Mouse (Mus musculus): Measurements from ENCODE around the gene Tinagl1. TPM values are rescaled to one million over a fixed set of nuclear protein-coding genes. Genes with fewer than 3 reads are reported as not detected.

Gene Tinagl1
- 10.0 and 12.5 TPM in 2 replicates for polyA plus RNA-seq (2015; fragmentation: Nextera tagmentation; extraction: Ambion mirVana)

DNA sequence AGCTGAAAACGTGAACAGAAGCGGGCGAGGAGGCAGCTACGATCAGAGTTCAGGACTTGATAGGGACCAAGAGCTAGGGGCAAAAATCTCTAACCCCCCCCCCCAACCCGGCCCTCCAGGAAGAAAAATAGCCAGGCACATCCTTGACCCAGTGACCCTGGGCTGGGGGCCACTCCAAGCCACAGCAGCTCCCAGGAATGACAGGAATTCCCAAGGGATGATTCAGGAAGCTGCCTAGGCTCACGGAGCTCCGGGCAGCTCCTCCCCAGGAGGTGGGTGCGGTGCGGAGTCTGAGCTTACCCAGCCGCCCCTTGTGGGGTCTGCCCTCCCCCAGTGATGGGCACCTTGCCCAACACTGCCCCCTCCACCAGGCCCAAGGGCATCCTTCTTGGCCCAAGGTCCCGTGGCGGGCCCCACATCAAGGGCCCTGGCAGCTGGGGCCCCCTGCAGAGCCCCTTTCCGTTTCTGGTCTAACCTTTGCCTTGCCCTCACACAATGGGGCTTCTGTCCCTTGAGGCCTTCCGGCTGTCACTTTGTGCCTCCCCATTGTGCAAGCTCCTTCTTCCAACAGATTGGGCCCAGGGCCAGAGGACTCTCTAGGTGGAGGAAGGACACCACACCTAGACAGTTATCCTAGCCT lies at the start of gene Tinagl1:
Gene Tinagl1 (minus strand): TSS at position 51 of the 640 bp plus-strand sequence.
- Histone ChIP-seq H3K4me1 (ENCODE audit: control insufficient read depth, insufficient read depth, low read depth, low read length) (peaks cover 11% of the 10 kb centered on the region), H3K4me3 (ENCODE audit: low read length) (peak within 1 kb of the TSS; percentile 11; the same call in 1 of the 2 replicates), H3K9ac (ENCODE audit: low read depth, low read length) (no peak within 1 kb of the TSS), H3K9me3 (ENCODE audit: control insufficient read depth, low read length) (no peaks in the 10 kb centered on the region), H3K4me2 (ENCODE audit: low read length) (peak within 1 kb of the TSS; percentile 49), H3K36me3 (ENCODE audit: control insufficient read depth, insufficient read depth, low read length) (no peaks in the 10 kb centered on the region), H3K27ac (ENCODE audit: low read depth, low read length) (no peak within 1 kb of the TSS), H3K27me3 (replicated peaks; ENCODE audit: control insufficient read depth, insufficient read depth, low read length) (peaks cover 14% of the 10 kb centered on the region)
- WGBS: 0% methylated on average over 11 of the region's 14 CpGs
- ATAC-seq: no peak

DNA sequence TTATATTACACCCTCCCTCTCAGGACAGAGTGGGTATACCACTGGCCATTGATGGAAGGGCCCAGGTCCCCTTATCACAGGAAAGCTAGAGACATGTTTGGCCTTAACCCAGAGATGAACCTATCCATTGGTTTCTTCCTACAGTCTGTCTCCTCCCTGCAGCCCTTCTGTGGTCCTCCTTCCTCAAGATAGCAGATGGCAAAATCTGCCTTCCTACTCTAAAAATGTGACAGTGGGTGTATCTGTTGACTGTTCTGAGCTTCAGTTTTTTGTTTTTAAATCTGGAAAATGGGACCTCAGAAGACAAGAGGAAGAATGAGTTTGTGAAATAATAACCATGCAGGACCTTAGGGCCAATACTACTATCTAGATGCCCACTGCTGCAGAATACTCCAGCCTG lies 49.1 kb upstream of the Tinagl1 start:
- no peak overlapping the region for H3K27ac ChIP-seq (ENCODE audit: low read depth, low read length)
- H3K36me3 ChIP-seq (ENCODE audit: control insufficient read depth, insufficient read depth, low read length): no peaks in the 10 kb centered on the region
- H3K9ac ChIP-seq (ENCODE audit: low read depth, low read length): no peak overlapping the region
- H3K4me3 ChIP-seq (ENCODE audit: low read length): no peak overlapping the region
- no peak overlapping the region for H3K4me2 ChIP-seq (ENCODE audit: low read length)
- no peak for ATAC-seq
- H3K4me1 ChIP-seq (ENCODE audit: control insufficient read depth, insufficient read depth, low read depth, low read length): no peaks in the 10 kb centered on the region
- no peaks in the 10 kb centered on the region for H3K27me3 ChIP-seq (replicated peaks; ENCODE audit: control insufficient read depth, insufficient read depth, low read length)
- no peaks in the 10 kb centered on the region for H3K9me3 ChIP-seq (ENCODE audit: control insufficient read depth, low read length)

DNA sequence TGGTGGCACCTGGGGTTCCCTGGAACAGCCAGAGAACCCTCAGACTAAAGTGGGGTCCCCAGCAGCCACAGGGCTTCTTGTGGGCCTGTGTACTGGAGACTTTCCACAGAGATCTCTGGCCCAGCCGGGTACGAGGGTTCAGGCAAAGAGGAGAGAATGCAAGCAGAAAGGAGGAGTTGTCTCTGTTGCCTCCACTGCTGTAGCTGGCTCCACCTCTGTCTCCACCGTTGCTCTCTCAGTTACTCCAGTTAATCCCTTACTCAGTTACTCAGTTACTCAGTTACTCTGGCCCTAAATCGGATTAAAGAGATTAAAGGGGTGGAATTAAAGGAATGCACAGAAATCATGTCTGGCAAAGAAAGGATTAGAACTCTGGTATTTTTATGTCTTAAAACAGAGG lies 47.3 kb upstream of the Tinagl1 start, which contains the start of gene Gm853:
Gene Gm853 (minus strand): TSS at position 223 of the 400 bp plus-strand sequence.
- Histone ChIP-seq H3K4me3 (ENCODE audit: low read length) (no peak within 1 kb of the TSS), H3K36me3 (ENCODE audit: control insufficient read depth, insufficient read depth, low read length) (no peaks in the 10 kb centered on the region), H3K27me3 (replicated peaks; ENCODE audit: control insufficient read depth, insufficient read depth, low read length) (no peaks in the 10 kb centered on the region), H3K9me3 (ENCODE audit: control insufficient read depth, low read length) (no peaks in the 10 kb centered on the region), H3K9ac (ENCODE audit: low read depth, low read length) (no peak within 1 kb of the TSS), H3K27ac (ENCODE audit: low read depth, low read length) (no peak within 1 kb of the TSS), H3K4me1 (ENCODE audit: control insufficient read depth, insufficient read depth, low read depth, low read length) (no peaks in the 10 kb centered on the region), H3K4me2 (ENCODE audit: low read length) (no peak within 1 kb of the TSS)
- WGBS: 65% methylated on average over 4 of the region's 4 CpGs
- ATAC-seq: no peak

DNA sequence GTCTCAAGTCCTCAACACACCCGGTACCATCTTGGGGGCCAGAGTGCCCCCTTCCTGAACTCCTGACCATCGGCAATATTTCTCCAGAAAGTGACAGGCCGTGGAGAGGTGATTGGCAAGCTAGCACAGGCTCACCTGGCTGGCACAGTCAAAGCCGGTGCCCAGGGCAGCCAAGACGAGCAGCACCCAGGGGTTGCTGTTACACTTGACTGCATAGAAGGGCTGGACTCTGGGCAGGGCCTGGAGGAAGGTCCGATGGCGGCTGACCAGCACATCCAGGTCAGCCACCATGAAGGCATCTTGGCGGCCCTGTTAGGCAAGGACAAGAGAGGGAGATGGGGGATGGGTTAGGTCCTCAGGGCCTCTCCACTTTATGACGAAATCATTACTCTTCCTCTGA lies 45.3 kb upstream of the Tinagl1 start:
- ATAC-seq: no peak
- H3K4me3 ChIP-seq (ENCODE audit: low read length): no peak overlapping the region
- no peaks in the 10 kb centered on the region for H3K9me3 ChIP-seq (ENCODE audit: control insufficient read depth, low read length)
- H3K4me2 ChIP-seq (ENCODE audit: low read length): no peak overlapping the region
- H3K27me3 ChIP-seq (replicated peaks; ENCODE audit: control insufficient read depth, insufficient read depth, low read length): no peaks in the 10 kb centered on the region
- 86% methylated on average over 9 of the region's 9 CpGs for WGBS
- H3K9ac ChIP-seq (ENCODE audit: low read depth, low read length): no peak overlapping the region
- H3K27ac ChIP-seq (ENCODE audit: low read depth, low read length): no peak overlapping the region
- no peaks in the 10 kb centered on the region for H3K36me3 ChIP-seq (ENCODE audit: control insufficient read depth, insufficient read depth, low read length)
- H3K4me1 ChIP-seq (ENCODE audit: control insufficient read depth, insufficient read depth, low read depth, low read length): no peaks in the 10 kb centered on the region

DNA sequence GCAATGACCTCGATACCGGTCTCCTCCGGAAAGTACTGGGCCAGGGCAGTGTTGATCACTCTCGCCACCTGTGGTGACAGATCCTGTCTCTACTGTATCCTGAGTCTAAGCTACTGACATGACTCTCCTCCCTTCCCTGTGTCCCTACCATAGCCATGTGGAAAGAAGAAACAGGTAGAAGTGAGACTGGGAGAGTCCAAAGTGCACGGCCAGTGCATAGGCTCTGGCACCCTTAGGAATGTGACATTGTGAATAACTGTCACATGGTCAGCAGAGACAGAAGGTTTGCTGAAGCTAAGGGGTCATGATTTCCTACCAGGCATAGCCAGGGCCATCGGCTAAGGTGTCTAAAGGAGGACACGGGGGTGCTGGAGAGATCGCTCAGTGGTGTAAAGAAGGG lies 40.5 kb upstream of the Tinagl1 start:
- Histone ChIP-seq H3K9me3 (ENCODE audit: control insufficient read depth, low read length) (no peaks in the 10 kb centered on the region), H3K9ac (ENCODE audit: low read depth, low read length) (no peak overlapping the region), H3K27me3 (replicated peaks; ENCODE audit: control insufficient read depth, insufficient read depth, low read length) (no peaks in the 10 kb centered on the region), H3K4me2 (ENCODE audit: low read length) (no peak overlapping the region), H3K4me1 (ENCODE audit: control insufficient read depth, insufficient read depth, low read depth, low read length) (no peaks in the 10 kb centered on the region), H3K4me3 (ENCODE audit: low read length) (no peak overlapping the region), H3K36me3 (ENCODE audit: control insufficient read depth, insufficient read depth, low read length) (no peaks in the 10 kb centered on the region), H3K27ac (ENCODE audit: low read depth, low read length) (no peak overlapping the region)
- ATAC-seq: no peak
- WGBS: 94% methylated on average over 8 of the region's 8 CpGs

DNA sequence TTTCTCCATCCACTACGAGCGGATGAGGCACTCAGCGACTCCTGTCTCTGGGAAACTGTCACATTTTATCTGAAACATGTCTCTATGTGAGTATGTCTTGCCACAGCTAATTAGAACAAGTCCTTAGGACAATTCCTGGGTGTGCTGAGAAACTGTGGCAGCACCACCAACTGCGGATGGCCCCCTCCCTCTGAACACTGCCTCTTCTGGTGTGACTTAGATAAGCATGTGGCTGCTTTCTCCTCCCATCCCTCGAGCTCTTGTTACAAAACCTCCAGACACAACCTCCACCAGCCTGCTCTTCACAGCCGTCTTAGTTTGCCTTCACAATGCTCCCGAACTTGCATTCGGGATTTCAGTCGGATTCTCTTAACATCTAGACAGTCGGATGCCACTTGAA lies 38.9 kb upstream of the Tinagl1 start:
- no peak for ATAC-seq
- Histone ChIP-seq H3K4me1 (ENCODE audit: control insufficient read depth, insufficient read depth, low read depth, low read length) (no peaks in the 10 kb centered on the region), H3K9ac (ENCODE audit: low read depth, low read length) (no peak overlapping the region), H3K4me2 (ENCODE audit: low read length) (no peak overlapping the region), H3K36me3 (ENCODE audit: control insufficient read depth, insufficient read depth, low read length) (no peaks in the 10 kb centered on the region), H3K27ac (ENCODE audit: low read depth, low read length) (no peak overlapping the region), H3K9me3 (ENCODE audit: control insufficient read depth, low read length) (no peaks in the 10 kb centered on the region), H3K4me3 (ENCODE audit: low read length) (no peak overlapping the region), H3K27me3 (replicated peaks; ENCODE audit: control insufficient read depth, insufficient read depth, low read length) (no peaks in the 10 kb centered on the region)
- 78% methylated on average over 10 of the region's 10 CpGs for WGBS

DNA sequence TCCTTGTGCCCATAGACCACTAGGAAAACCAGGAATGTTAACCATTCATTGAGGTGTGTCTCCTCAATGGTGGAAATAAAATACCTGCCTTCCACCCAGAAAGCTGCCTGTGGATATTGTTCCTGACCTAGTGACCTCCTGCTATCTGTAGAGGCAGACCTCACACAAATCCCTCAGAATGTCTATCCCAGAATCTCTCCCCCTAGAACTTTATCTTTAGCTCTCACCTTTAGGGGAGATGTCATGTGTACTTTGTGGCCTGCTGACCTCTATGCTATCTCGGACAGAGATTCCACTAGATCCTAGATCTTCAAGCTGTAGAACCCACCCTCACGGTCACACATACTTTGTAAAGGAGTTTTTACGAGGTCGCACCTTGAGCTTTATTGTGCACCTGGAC lies 38.3 kb upstream of the Tinagl1 start:
- no peaks in the 10 kb centered on the region for H3K4me1 ChIP-seq (ENCODE audit: control insufficient read depth, insufficient read depth, low read depth, low read length)
- no peak overlapping the region for H3K27ac ChIP-seq (ENCODE audit: low read depth, low read length)
- H3K9me3 ChIP-seq (ENCODE audit: control insufficient read depth, low read length): no peaks in the 10 kb centered on the region
- WGBS: 92% methylated on average over 4 of the region's 4 CpGs
- no peak overlapping the region for H3K9ac ChIP-seq (ENCODE audit: low read depth, low read length)
- no peak overlapping the region for H3K4me2 ChIP-seq (ENCODE audit: low read length)
- H3K27me3 ChIP-seq (replicated peaks; ENCODE audit: control insufficient read depth, insufficient read depth, low read length): no peaks in the 10 kb centered on the region
- no peaks in the 10 kb centered on the region for H3K36me3 ChIP-seq (ENCODE audit: control insufficient read depth, insufficient read depth, low read length)
- no peak overlapping the region for H3K4me3 ChIP-seq (ENCODE audit: low read length)
- ATAC-seq: no peak

DNA sequence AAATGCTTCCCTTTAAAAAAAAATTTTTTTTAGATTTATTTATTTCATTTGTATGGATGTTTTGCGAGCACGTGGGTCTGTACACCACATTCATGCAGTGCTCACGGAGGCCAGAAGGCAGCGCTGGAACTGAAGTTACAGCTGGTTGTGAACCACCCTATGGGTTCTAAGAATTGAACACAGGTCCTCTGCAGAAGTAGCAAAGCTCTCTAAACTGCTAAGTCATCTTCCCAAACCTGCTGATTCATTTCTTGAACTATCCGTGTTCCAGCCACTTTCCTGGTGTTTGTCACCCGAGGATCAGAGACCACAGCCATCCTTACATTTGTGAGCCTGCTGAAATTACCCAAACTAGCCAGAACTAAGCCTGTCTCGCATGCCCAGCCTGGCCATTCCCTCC lies 37.5 kb upstream of the Tinagl1 start:
- no peaks in the 10 kb centered on the region for H3K4me1 ChIP-seq (ENCODE audit: control insufficient read depth, insufficient read depth, low read depth, low read length)
- H3K36me3 ChIP-seq (ENCODE audit: control insufficient read depth, insufficient read depth, low read length): no peaks in the 10 kb centered on the region
- H3K27ac ChIP-seq (ENCODE audit: low read depth, low read length): no peak overlapping the region
- no peaks in the 10 kb centered on the region for H3K27me3 ChIP-seq (replicated peaks; ENCODE audit: control insufficient read depth, insufficient read depth, low read length)
- ATAC-seq: no peak
- H3K4me3 ChIP-seq (ENCODE audit: low read length): no peak overlapping the region
- no peak overlapping the region for H3K9ac ChIP-seq (ENCODE audit: low read depth, low read length)
- H3K4me2 ChIP-seq (ENCODE audit: low read length): no peak overlapping the region
- 81% methylated on average over 7 of the region's 7 CpGs for WGBS
- no peaks in the 10 kb centered on the region for H3K9me3 ChIP-seq (ENCODE audit: control insufficient read depth, low read length)

DNA sequence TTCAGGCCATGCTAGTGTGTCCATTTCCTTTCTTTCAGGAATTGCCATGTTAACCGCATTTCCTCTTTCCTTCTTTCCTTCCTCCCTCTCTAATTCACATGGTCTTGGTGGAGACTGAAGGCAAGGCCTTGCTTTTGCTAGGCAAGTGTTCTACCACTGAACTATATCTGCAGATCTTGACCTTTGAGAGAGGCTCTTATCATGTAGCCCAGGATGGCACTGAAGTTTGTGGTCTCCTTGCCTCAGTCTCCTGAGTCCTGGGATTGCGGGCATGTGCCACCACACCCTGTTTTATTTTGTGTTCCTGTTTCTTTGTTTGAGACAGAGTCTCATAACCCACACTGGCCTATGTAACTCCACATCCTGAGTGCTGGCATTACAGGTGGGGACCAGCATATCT lies 36.9 kb upstream of the Tinagl1 start:
- H3K36me3 ChIP-seq (ENCODE audit: control insufficient read depth, insufficient read depth, low read length): no peaks in the 10 kb centered on the region
- H3K27me3 ChIP-seq (replicated peaks; ENCODE audit: control insufficient read depth, insufficient read depth, low read length): no peaks in the 10 kb centered on the region
- ATAC-seq: no peak
- H3K9me3 ChIP-seq (ENCODE audit: control insufficient read depth, low read length): no peaks in the 10 kb centered on the region
- no peaks in the 10 kb centered on the region for H3K4me1 ChIP-seq (ENCODE audit: control insufficient read depth, insufficient read depth, low read depth, low read length)
- no peak overlapping the region for H3K9ac ChIP-seq (ENCODE audit: low read depth, low read length)
- H3K27ac ChIP-seq (ENCODE audit: low read depth, low read length): no peak overlapping the region
- H3K4me2 ChIP-seq (ENCODE audit: low read length): no peak overlapping the region
- WGBS: 96% methylated on average over 2 of the region's 2 CpGs
- no peak overlapping the region for H3K4me3 ChIP-seq (ENCODE audit: low read length)

Measured in hindbrain, embryonic 16.5 days (tissue).